Mouse (Mus musculus): ENCODE measurements at regions not wholly inside any gene's neighbourhood (a gene's known extent, or its start where the extent isn't known, plus 50 kb on each side); places are given as distances from the start of the nearest gene placed in this dataset.
"Not testable (repeated sequence)": the region's sequence is repeated elsewhere in the genome, so short reads cannot be mapped to it uniquely, and the experiment has no call there.

DNA sequence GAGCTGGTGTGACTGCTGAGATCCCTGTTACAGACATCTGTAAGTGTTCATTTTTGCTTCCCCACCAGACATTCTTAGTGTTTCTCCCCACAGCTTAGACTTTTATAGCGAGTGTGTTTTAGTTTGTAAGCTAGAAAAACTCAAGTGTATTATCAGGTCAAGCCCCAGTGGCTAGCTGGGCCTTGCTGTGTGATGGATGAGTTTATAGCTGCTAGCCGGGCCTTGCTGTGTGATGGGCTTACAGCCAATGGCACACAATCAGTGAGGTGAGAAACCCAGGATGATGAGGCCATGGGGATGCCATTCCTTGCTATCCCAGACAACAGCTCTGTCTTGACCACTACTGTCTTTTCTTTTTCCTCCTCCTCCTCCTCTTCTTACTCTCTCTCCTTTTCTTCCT lies 197.7 kb upstream of the Dpp6 start:
- TF ChIP-seq CTCF (IDR thresholded peaks at IDR 0.05; ENCODE audit: low read depth), result no peak
- DNase-seq (ENCODE audit: low spot score), result no peak
- ATAC-seq (replicated peaks; ENCODE audit: low FRiP score, low read depth), result no peak
- no peaks in the 10 kb centered on the region for H3K27me3 ChIP-seq (ENCODE audit: insufficient read depth, low read length)
- 16% methylated on average over 2 of the region's 2 CpGs for WGBS
- no peaks in the 10 kb centered on the region for H3K9me3 ChIP-seq (replicated peaks; ENCODE audit: low read length)
- H3K36me3 ChIP-seq (ENCODE audit: insufficient read depth, low read length), result no peaks in the 10 kb centered on the region
- no peak overlapping the region for H3K4me3 ChIP-seq (replicated peaks; ENCODE audit: low read depth, low read length)
- no peak overlapping the region for H3K4me2 ChIP-seq (ENCODE audit: low read length)
- H3K4me1 ChIP-seq (replicated peaks; ENCODE audit: insufficient read depth, low read length), result no peaks in the 10 kb centered on the region
- H3K27ac ChIP-seq, result no peak overlapping the region
- H3K9ac ChIP-seq (ENCODE audit: low read depth, low read length), result no peak overlapping the region

DNA sequence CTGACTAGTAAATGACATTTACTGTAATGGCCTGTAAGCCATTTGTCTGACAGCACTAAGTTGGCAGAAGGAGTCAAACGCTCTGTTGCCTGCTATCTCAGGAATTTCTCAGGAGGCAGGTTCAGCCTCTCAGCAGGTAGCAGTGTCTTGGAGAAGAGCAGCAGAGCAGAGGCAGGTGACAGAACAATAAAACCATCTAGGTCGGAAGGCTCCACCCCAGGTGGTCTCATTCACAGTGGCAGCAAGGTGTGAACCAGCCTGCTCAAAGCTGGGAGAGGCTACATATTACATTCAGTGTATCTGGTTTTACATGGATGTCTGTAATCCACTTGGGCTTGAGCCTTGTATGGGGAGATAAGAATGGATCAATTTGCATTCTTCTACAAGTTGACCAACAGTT lies 194.9 kb upstream of the Dpp6 start:
- ATAC-seq (replicated peaks; ENCODE audit: low FRiP score, low read depth) (no peak), DNase-seq (ENCODE audit: low spot score) (no peak)
- no peaks in the 10 kb centered on the region for H3K4me1 ChIP-seq (replicated peaks; ENCODE audit: insufficient read depth, low read length)
- H3K4me2 ChIP-seq (ENCODE audit: low read length), result no peak overlapping the region
- no peak overlapping the region for H3K4me3 ChIP-seq (replicated peaks; ENCODE audit: low read depth, low read length)
- no peaks in the 10 kb centered on the region for H3K36me3 ChIP-seq (ENCODE audit: insufficient read depth, low read length)
- WGBS, result 24% methylated on average over 2 of the region's 2 CpGs
- TF ChIP-seq CTCF (IDR thresholded peaks at IDR 0.05; ENCODE audit: low read depth), result no peak
- no peaks in the 10 kb centered on the region for H3K27me3 ChIP-seq (ENCODE audit: insufficient read depth, low read length)
- no peak overlapping the region for H3K27ac ChIP-seq
- H3K9ac ChIP-seq (ENCODE audit: low read depth, low read length), result no peak overlapping the region
- no peaks in the 10 kb centered on the region for H3K9me3 ChIP-seq (replicated peaks; ENCODE audit: low read length)

DNA sequence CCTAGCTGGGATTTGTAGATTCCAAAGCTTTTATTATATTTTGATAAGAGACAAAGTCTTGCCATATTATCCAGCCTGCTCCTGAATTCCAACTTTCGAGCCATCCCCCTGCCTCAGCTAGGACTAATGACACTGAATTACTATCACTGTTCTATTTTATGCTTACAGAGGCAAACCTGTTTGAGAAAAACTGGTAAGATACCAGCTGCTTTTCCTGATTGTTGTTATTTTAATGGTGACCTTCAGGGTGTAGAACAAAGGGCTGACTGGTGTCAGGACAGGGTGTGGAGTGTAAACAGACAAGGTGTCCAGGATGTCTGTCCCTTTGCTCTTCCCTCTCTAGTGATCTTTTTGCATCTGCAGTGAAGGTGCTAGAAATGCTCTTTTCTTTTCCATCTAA lies 145.5 kb upstream of the Dpp6 start:
- no peaks in the 10 kb centered on the region for H3K36me3 ChIP-seq (ENCODE audit: insufficient read depth, low read length)
- DNase-seq (ENCODE audit: low spot score) (no peak), ATAC-seq (replicated peaks; ENCODE audit: low FRiP score, low read depth) (no peak)
- no peaks in the 10 kb centered on the region for H3K27me3 ChIP-seq (ENCODE audit: insufficient read depth, low read length)
- WGBS, result 54% methylated on average over 1 of the region's 1 CpGs
- no peaks in the 10 kb centered on the region for H3K9me3 ChIP-seq (replicated peaks; ENCODE audit: low read length)
- H3K27ac ChIP-seq, result no peak overlapping the region
- no peak overlapping the region for H3K4me3 ChIP-seq (replicated peaks; ENCODE audit: low read depth, low read length)
- no peak for TF ChIP-seq CTCF (IDR thresholded peaks at IDR 0.05; ENCODE audit: low read depth)
- no peak overlapping the region for H3K9ac ChIP-seq (ENCODE audit: low read depth, low read length)
- H3K4me1 ChIP-seq (replicated peaks; ENCODE audit: insufficient read depth, low read length), result no peaks in the 10 kb centered on the region
- no peak overlapping the region for H3K4me2 ChIP-seq (ENCODE audit: low read length)

DNA sequence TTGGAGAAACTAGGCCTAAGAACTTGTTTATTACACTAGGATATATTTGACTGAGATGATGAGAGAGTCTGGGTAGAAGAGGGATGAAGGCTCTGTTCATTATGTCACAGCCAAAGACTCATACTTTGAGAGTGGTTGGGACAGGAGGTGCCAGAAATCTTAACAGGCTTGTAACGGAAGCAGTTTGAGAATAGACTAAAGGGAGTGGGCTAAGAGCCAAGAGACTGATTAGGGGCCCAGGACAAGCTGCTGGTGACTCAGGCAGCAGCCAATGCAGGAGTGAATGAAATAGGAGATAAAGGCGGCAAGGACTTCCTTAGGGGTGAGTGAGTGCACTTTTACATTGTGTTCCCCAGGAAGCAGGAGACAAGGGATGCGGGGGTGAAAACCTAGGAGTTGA lies 127.2 kb upstream of the Dpp6 start:
- no peak for DNase-seq (ENCODE audit: low spot score)
- H3K4me2 ChIP-seq (ENCODE audit: low read length), result no peak overlapping the region
- no peak overlapping the region for H3K4me3 ChIP-seq (replicated peaks; ENCODE audit: low read depth, low read length)
- H3K4me1 ChIP-seq (replicated peaks; ENCODE audit: insufficient read depth, low read length), result no peaks in the 10 kb centered on the region
- no peaks in the 10 kb centered on the region for H3K9me3 ChIP-seq (replicated peaks; ENCODE audit: low read length)
- H3K9ac ChIP-seq (ENCODE audit: low read depth, low read length), result no peak overlapping the region
- no peak for TF ChIP-seq CTCF (IDR thresholded peaks at IDR 0.05; ENCODE audit: low read depth)
- WGBS, result 64% methylated on average over 3 of the region's 3 CpGs
- H3K27me3 ChIP-seq (ENCODE audit: insufficient read depth, low read length), result no peaks in the 10 kb centered on the region
- ATAC-seq (replicated peaks; ENCODE audit: low FRiP score, low read depth), result no peak
- H3K27ac ChIP-seq, result no peak overlapping the region
- no peaks in the 10 kb centered on the region for H3K36me3 ChIP-seq (ENCODE audit: insufficient read depth, low read length)

DNA sequence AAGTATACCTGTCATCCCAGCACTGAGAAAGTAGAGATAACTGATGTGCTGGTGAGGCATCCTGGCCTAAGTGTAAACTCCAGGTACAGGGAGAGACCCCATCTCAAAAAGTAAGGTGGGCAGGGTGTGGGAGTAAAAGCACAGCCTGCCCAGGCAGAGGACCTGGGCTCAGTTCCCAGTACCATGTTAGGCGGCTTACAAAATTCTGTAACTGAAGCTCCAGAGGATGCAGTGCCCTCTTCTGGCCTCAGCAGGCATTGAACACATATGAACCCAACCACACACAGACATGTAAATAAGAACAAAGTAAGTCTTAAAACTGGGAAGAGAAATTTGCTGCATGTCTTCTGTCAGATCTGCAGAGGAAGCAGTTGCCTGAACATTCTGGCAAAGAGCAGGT lies 125.9 kb upstream of the Dpp6 start:
- Histone ChIP-seq H3K9ac (ENCODE audit: low read depth, low read length) (no peak overlapping the region), H3K27ac (no peak overlapping the region), H3K4me1 (replicated peaks; ENCODE audit: insufficient read depth, low read length) (no peaks in the 10 kb centered on the region), H3K36me3 (ENCODE audit: insufficient read depth, low read length) (no peaks in the 10 kb centered on the region), H3K4me2 (ENCODE audit: low read length) (no peak overlapping the region), H3K4me3 (replicated peaks; ENCODE audit: low read depth, low read length) (no peak overlapping the region), H3K27me3 (ENCODE audit: insufficient read depth, low read length) (no peaks in the 10 kb centered on the region), H3K9me3 (replicated peaks; ENCODE audit: low read length) (no peaks in the 10 kb centered on the region)
- DNase-seq (ENCODE audit: low spot score), result no peak
- no peak for ATAC-seq (replicated peaks; ENCODE audit: low FRiP score, low read depth)
- TF ChIP-seq CTCF (IDR thresholded peaks at IDR 0.05; ENCODE audit: low read depth), result no peak
- WGBS, result 89% methylated on average over 1 of the region's 1 CpGs

DNA sequence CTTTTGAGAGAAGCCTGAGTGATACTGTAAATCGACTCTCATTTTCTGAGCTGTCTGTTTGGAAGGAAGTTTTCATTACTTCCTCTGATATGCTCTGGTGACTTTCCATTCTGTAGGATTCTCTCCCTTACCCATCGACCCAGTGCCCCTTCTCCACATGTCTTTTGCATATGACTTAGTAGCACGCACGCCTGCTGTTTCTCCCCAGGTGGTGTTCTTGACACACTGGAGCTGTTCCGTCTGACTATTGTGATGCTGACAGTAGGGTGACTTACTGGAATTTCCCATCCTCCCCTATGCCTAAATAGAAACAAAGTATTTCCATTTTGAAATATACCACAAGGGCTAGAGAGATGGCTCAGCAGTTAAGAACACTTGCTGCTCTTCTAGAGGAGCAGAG lies 125.0 kb upstream of the Dpp6 start:
- ATAC-seq (replicated peaks; ENCODE audit: low FRiP score, low read depth) (no peak), DNase-seq (ENCODE audit: low spot score) (no peak)
- no peak for TF ChIP-seq CTCF (IDR thresholded peaks at IDR 0.05; ENCODE audit: low read depth)
- Histone ChIP-seq H3K9ac (ENCODE audit: low read depth, low read length) (no peak overlapping the region), H3K4me2 (ENCODE audit: low read length) (no peak overlapping the region), H3K4me1 (replicated peaks; ENCODE audit: insufficient read depth, low read length) (no peaks in the 10 kb centered on the region), H3K36me3 (ENCODE audit: insufficient read depth, low read length) (no peaks in the 10 kb centered on the region), H3K27ac (no peak overlapping the region), H3K4me3 (replicated peaks; ENCODE audit: low read depth, low read length) (no peak overlapping the region), H3K9me3 (replicated peaks; ENCODE audit: low read length) (no peaks in the 10 kb centered on the region), H3K27me3 (ENCODE audit: insufficient read depth, low read length) (no peaks in the 10 kb centered on the region)
- WGBS, result 24% methylated on average over 5 of the region's 5 CpGs

DNA sequence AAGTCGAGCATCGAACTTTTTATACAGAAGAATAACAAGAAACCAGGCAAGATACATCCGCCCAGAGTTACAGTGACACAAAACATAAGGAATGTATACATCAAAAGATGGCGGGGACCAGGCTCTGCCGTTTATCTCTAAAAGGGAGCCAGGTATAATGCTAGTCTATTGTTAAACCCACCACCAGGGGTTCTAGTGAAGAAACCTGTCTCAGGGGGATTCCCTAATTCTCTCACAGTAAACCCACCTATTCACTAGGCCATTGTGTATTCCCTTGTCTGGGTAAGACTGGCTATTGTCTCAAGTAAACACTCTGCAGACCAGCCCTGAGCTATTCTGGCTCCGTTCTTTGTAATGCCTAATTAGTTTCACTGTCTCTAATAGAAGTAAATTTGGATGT lies 113.4 kb upstream of the Dpp6 start:
- not testable (repeated sequence) for H3K9ac ChIP-seq (ENCODE audit: low read depth, low read length); H3K36me3 ChIP-seq (ENCODE audit: insufficient read depth, low read length); H3K4me3 ChIP-seq (replicated peaks; ENCODE audit: low read depth, low read length); ATAC-seq (replicated peaks; ENCODE audit: low FRiP score, low read depth); DNase-seq (ENCODE audit: low spot score); H3K27me3 ChIP-seq (ENCODE audit: insufficient read depth, low read length); H3K4me2 ChIP-seq (ENCODE audit: low read length); H3K9me3 ChIP-seq (replicated peaks; ENCODE audit: low read length); H3K27ac ChIP-seq; H3K4me1 ChIP-seq (replicated peaks; ENCODE audit: insufficient read depth, low read length)
- 79% methylated on average over 6 of the region's 6 CpGs for WGBS

All from kidney, postnatal 0 days (tissue).